Mouse (Mus musculus) natural killer cell, adult 2 months (primary cell): Measurements from ENCODE around the gene Babam2.

Experiments used
- DNase-seq, 2 experiments: peaks; one replicate each; pipeline ENCODE4 v3.0.0; 2022; ENCODE audit warnings: low spot score in 2 of 2

Babam2 gene

GRCm38 (mm10) chr5:32127226-32127625 is 429.7 kb downstream of the Babam2 start:
- DNase-seq, result no peak

GRCm38 (mm10) chr5:32127927-32128326 is 430.4 kb downstream of the Babam2 start:
- DNase-seq, result no peak

GRCm38 (mm10) chr5:32132971-32133501 is 435.6 kb downstream of the Babam2 start:
- peak; percentile 42 to 52 for DNase-seq

DNA sequence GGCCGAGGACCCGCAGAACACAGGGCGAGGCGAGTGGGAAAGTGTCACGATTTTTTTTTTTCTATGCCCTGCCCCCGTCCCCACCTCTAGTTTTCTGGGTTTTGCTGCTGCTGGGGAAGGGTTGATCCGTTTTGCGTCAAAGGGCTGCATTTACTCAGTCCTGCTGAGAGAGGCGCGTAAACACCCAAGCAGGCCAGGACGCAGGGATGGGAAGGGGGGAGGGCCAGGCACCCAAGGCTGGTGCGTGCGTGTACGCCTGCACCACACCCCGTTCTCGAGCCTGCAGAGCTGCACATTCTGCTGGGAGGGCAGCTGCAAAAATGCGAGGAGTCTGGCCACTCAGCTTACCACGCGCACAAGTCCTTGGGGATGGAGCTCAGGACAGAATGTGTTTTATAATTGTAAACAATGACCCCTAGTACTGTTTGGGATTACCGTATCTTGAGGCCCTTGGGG is 436.1 kb downstream of the Babam2 start:
- peak; percentile 76 to 81 for DNase-seq

- DNase-seq, result peak in 1 of 2 experiments; percentile 20
Measured at GRCm38 (mm10) chr5:32134051-32134732, 436.7 kb downstream of the Babam2 start.
